Mouse (Mus musculus) lung, adult 2 months (tissue): ENCODE measurements around the gene Nek7.

Source experiments
- CTCF ChIP-seq: fragments of 200-500 bp; IDR thresholded peaks from 2 replicates; pipeline ENCODE4 v1.5.1; 2011; ENCODE audit warnings: mild to moderate bottlenecking, low read length, control low read depth; ENCODE audit not compliant: insufficient read depth
- POLR2A ChIP-seq: fragments of 200-500 bp; IDR thresholded peaks from 2 replicates; pipeline ENCODE4 v1.6.1; 2011; ENCODE audit warnings: low read depth, mild to moderate bottlenecking, control low read depth, low read length, borderline replicate concordance; ENCODE audit errors: extremely low read depth

- TF ChIP-seq CTCF: no peak
- no peak for TF ChIP-seq POLR2A
Measured at GRCm38 (mm10) chr1:138643306-138643830, 23.4 kb upstream of the Nek7 start.
